Mouse (Mus musculus): ENCODE data around the gene Casp12. TPM values are rescaled to one million over a fixed set of nuclear protein-coding genes. Genes with fewer than 3 reads are reported as not detected.
"Not testable (repeated sequence)": the region's sequence is repeated elsewhere in the genome, so short reads cannot be mapped to it uniquely, and the experiment has no call there.

Casp12 gene
- polyA plus RNA-seq, 1 experiment from 2014 or later, result 0.37 TPM

- no peaks in the 10 kb centered on the region for H3K4me1 ChIP-seq (replicated peaks)
Measured at GRCm38 (mm10) chr9:5344090-5344489, 1.1 kb upstream of the Casp12 start.

GRCm38 (mm10) chr9:5347381-5347780 is 2.2 kb downstream of the Casp12 start:
- Histone ChIP-seq H3K9me3 (replicated peaks) (no peaks in the 10 kb centered on the region), H3K4me3 (replicated peaks) (no peak overlapping the region), H3K9ac (no peak overlapping the region), H3K27me3 (no peaks in the 10 kb centered on the region), H3K27ac (no peak overlapping the region), H3K36me3 (no peaks in the 10 kb centered on the region), H3K4me1 (replicated peaks) (no peaks in the 10 kb centered on the region), H3K4me2 (no peak overlapping the region)
- DNase-seq (no peak), ATAC-seq (ENCODE audit: low read depth) (no peak)
- WGBS (ENCODE audit: insufficient replicate concordance), result 31% methylated on average over 4 of the region's 4 CpGs

More at GRCm38 (mm10) chr9:5344090-5344489, 1.1 kb upstream of the Casp12 start:
- WGBS (ENCODE audit: insufficient replicate concordance), result 65% methylated on average over 4 of the region's 4 CpGs
- no peak overlapping the region for H3K9ac ChIP-seq
- H3K36me3 ChIP-seq, result no peaks in the 10 kb centered on the region
- H3K4me2 ChIP-seq, result no peak overlapping the region
- ATAC-seq (ENCODE audit: low read depth) (no peak), DNase-seq (no peak)
- no peak overlapping the region for H3K4me3 ChIP-seq (replicated peaks)
- H3K27ac ChIP-seq, result no peak overlapping the region
- no peaks in the 10 kb centered on the region for H3K27me3 ChIP-seq
- H3K9me3 ChIP-seq (replicated peaks), result no peaks in the 10 kb centered on the region

- 58% methylated on average over 2 of the region's 2 CpGs for WGBS (ENCODE audit: insufficient replicate concordance)
- Histone ChIP-seq H3K27ac (no peak overlapping the region), H3K36me3 (no peaks in the 10 kb centered on the region), H3K4me3 (replicated peaks) (no peak overlapping the region), H3K4me2 (no peak overlapping the region), H3K27me3 (no peaks in the 10 kb centered on the region), H3K9ac (no peak overlapping the region), H3K4me1 (replicated peaks) (no peaks in the 10 kb centered on the region), H3K9me3 (replicated peaks) (no peaks in the 10 kb centered on the region)
- ATAC-seq (ENCODE audit: low read depth), result no peak
- DNase-seq, result no peak
Measured at GRCm38 (mm10) chr9:5353673-5354072, 8.4 kb downstream of the Casp12 start.

- no peaks in the 10 kb centered on the region for H3K4me1 ChIP-seq (replicated peaks)
- no peak overlapping the region for H3K4me2 ChIP-seq
- H3K9me3 ChIP-seq (replicated peaks), result no peaks in the 10 kb centered on the region
- H3K27me3 ChIP-seq, result no peaks in the 10 kb centered on the region
- no peak for DNase-seq
- H3K4me3 ChIP-seq (replicated peaks), result no peak overlapping the region
- ATAC-seq (ENCODE audit: low read depth), result no peak
- H3K27ac ChIP-seq, result no peak overlapping the region
- H3K36me3 ChIP-seq, result no peaks in the 10 kb centered on the region
- no peak overlapping the region for H3K9ac ChIP-seq
Measured at GRCm38 (mm10) chr9:5356801-5357200, 11.6 kb downstream of the Casp12 start.

GRCm38 (mm10) chr9:5393561-5393960 is 48.3 kb downstream of the Casp12 start:
- no peak overlapping the region for H3K27ac ChIP-seq
- no peak overlapping the region for H3K4me2 ChIP-seq
- no peaks in the 10 kb centered on the region for H3K36me3 ChIP-seq
- no peak overlapping the region for H3K9ac ChIP-seq
- no peak for ATAC-seq (ENCODE audit: low read depth)
- H3K9me3 ChIP-seq (replicated peaks), result no peaks in the 10 kb centered on the region
- no peaks in the 10 kb centered on the region for H3K27me3 ChIP-seq
- no peak for DNase-seq
- no peaks in the 10 kb centered on the region for H3K4me1 ChIP-seq (replicated peaks)
- no peak overlapping the region for H3K4me3 ChIP-seq (replicated peaks)

GRCm38 (mm10) chr9:5395861-5396260 is 50.6 kb downstream of the Casp12 start:
- H3K4me3 ChIP-seq (replicated peaks); H3K9me3 ChIP-seq (replicated peaks); H3K9ac ChIP-seq; H3K27ac ChIP-seq; H3K4me1 ChIP-seq (replicated peaks); H3K27me3 ChIP-seq; H3K36me3 ChIP-seq; DNase-seq; H3K4me2 ChIP-seq; ATAC-seq (ENCODE audit: low read depth): not testable (repeated sequence)
- 24% methylated on average over 5 of the region's 5 CpGs for WGBS (ENCODE audit: insufficient replicate concordance)

- Histone ChIP-seq H3K36me3 (no peaks in the 10 kb centered on the region), H3K9ac (no peak overlapping the region), H3K4me3 (replicated peaks) (no peak overlapping the region), H3K4me1 (replicated peaks) (no peaks in the 10 kb centered on the region), H3K9me3 (replicated peaks) (no peaks in the 10 kb centered on the region), H3K27ac (no peak overlapping the region), H3K4me2 (no peak overlapping the region), H3K27me3 (no peaks in the 10 kb centered on the region)
- DNase-seq, result no peak
- no peak for ATAC-seq (ENCODE audit: low read depth)
- 72% methylated on average over 1 of the region's 1 CpGs for WGBS (ENCODE audit: insufficient replicate concordance)
Measured at GRCm38 (mm10) chr9:5410988-5411568, 65.8 kb downstream of the Casp12 start.

GRCm38 (mm10) chr9:5412446-5413111 is 67.3 kb downstream of the Casp12 start:
- Histone ChIP-seq H3K9ac (no peak overlapping the region), H3K36me3 (no peaks in the 10 kb centered on the region), H3K27ac (no peak overlapping the region), H3K4me1 (replicated peaks) (no peaks in the 10 kb centered on the region), H3K27me3 (no peaks in the 10 kb centered on the region), H3K4me2 (no peak overlapping the region), H3K9me3 (replicated peaks) (no peaks in the 10 kb centered on the region), H3K4me3 (replicated peaks) (no peak overlapping the region)
- DNase-seq (no peak), ATAC-seq (ENCODE audit: low read depth) (no peak)
- 47% methylated on average over 4 of the region's 4 CpGs for WGBS (ENCODE audit: insufficient replicate concordance)

- DNase-seq, result no peak
- ATAC-seq (ENCODE audit: low read depth), result no peak
- no peak overlapping the region for H3K27ac ChIP-seq
- WGBS (ENCODE audit: insufficient replicate concordance), result 52% methylated on average over 2 of the region's 2 CpGs
- H3K4me3 ChIP-seq (replicated peaks), result no peak overlapping the region
- H3K9me3 ChIP-seq (replicated peaks), result no peaks in the 10 kb centered on the region
- H3K36me3 ChIP-seq, result no peaks in the 10 kb centered on the region
- no peak overlapping the region for H3K4me2 ChIP-seq
- no peaks in the 10 kb centered on the region for H3K4me1 ChIP-seq (replicated peaks)
- H3K27me3 ChIP-seq, result no peaks in the 10 kb centered on the region
- no peak overlapping the region for H3K9ac ChIP-seq
Measured at GRCm38 (mm10) chr9:5417871-5418270, 72.6 kb downstream of the Casp12 start.

Other genes starting within 250 kb of the Casp12 start
- gene Casp1, start 46.9 kb upstream of the Casp12 start, polyA plus RNA-seq (2015; fragmentation: Nextera tagmentation; extraction: Ambion mirVana), result 3.0 and 3.5 TPM in 2 replicates
- 0.58 and 0.68 TPM in 2 replicates for gene Casp4, start 36.6 kb upstream of the Casp12 start, polyA plus RNA-seq (2015; fragmentation: Nextera tagmentation; extraction: Ambion mirVana)

Measured in liver, embryonic 13.5 days (tissue).